Mouse (Mus musculus) spleen, postnatal 4 days (tissue): Measurements from ENCODE around the gene Hyal2.
A peak's percentile ranks its signal among the peaks of the same experiment; 100 is the strongest.

ENCODE experiments used
- DNase-seq, 2 experiments: peaks; one replicate each; pipeline ENCODE4 v3.0.0; 2022; ENCODE audit warnings: low spot score in 2 of 2

Hyal2 gene

GRCm38 (mm10) chr9:107567702-107568319 lies at the start of gene Hyal2:
TSS of gene Hyal2 (plus strand) at chr9:107567945.
- DNase-seq: no peak

DNA sequence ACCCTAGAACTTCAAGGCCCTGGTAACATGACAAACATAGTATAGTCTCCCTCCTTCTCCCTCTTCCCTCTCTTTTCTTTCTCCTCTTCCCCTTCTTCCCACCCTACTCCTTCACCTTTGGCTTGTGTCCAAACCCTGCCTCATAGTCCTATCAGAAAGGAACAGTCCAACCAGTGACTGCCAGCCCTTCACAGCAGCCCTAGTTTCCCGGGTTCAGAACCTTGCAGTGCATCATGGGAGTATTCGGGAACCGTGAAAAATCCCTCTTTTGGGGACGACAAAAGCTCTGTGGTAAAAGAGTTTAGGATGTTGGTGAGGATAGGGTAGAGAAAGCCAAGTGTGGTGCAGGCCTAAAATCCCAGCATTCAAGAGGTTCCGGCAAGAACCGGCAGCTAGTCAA lies 47.4 kb upstream of the Hyal2 start:
- no peak for DNase-seq

- DNase-seq: no peak
These were observed 46.6 kb upstream of the Hyal2 start for GRCm38 (mm10) chr9:107521190-107521589.

DNA sequence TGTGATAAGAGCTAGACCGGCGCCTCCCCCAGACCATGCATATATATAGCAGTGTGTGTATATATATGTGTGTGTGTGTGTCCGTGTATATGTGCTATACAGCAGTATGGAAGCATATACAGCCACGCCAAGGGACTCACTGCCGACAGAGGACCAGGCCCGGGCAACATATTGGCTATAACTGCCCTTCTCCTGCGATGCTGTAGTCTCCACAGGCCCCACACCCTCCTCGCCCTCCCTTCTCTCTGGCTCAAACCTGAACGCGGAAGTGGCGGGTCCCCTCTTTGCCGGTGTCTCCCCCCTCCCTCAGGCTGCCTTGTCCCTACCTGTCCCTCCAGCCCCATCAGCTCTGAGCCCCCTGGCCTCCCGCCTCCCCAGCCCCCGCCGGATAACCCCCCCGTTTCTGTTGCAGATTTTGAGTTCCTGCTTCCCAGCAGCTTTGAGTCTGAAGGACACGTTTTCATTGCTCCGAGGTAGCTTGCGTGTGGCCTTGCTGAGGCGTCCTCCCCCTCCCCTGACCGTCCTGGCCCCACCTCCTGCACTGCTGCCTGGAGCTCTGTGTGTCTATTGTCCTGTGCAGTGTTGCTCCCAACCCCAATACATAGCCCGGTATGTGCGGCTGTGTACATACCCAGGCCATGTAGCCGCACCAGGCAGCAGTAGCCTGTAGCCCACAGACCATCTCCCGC lies 45.9 kb upstream of the Hyal2 start:
- DNase-seq: no peak

DNA sequence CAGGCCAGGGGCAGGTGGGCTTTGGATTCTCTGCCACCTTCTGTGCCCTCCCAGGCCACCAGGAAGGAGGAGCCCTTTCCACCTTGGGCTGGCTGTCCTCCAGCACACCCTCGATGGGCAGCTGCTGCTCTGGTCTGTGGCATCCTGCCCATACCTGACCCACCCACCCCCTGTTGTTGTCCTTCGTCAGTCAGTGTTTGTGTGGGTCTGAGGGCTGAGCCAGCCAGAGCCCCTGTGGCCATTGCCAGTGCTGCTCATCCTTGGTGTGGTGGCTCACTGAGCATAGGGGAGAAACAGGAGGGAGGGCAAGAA lies 45.4 kb upstream of the Hyal2 start:
- DNase-seq: no peak

DNA sequence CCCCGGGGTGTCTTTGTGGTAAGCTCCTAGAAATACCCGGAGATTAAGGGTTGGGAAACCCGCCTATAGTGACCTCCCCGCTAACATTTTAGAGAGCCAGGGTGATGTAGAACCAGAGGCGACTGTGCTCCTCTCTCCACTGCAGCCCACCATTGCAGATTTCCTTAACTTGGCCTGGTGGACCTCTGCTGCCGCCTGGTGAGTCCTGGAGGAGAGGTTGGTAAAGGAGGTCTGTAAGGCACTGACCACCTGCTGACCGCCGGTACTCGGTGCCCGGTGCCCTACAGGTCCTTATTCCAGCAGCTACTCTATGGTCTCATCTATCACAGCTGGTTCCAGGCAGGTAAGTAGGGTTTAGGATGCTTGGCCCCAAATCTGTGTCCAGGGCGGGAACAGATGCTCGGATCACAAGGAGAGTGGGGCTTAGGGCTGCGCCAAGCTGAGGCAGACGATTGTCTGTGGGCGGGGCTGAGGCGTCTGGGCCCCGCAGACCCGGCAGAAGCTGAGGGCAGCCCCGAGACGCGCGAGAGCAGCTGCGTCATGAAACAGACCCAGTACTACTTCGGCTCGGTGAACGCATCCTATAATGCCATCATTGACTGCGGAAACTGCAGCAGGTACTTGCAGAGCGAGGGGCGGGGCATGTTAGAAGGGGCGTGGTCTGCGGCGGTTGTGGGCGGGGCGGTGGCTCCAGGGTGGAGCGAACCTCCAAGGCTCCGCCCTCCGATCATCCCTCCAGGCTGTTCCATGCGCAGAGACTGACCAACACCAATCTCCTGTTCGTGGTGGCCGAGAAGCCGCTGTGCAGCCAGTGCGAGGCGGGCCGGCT lies 41.3 kb upstream of the Hyal2 start:
- DNase-seq: peak; percentile 84 to 93

- DNase-seq: peak; percentile 87 to 91
These were observed 33.8 kb upstream of the Hyal2 start, which contains the start of gene Tmem115 for GRCm38 (mm10) chr9:107533791-107534407. TSS of gene Tmem115 (plus strand) at chr9:107533945.

GRCm38 (mm10) chr9:107534408-107535202 lies 33.1 kb upstream of the Hyal2 start:
- DNase-seq: peak; percentile 40 to 75

DNA sequence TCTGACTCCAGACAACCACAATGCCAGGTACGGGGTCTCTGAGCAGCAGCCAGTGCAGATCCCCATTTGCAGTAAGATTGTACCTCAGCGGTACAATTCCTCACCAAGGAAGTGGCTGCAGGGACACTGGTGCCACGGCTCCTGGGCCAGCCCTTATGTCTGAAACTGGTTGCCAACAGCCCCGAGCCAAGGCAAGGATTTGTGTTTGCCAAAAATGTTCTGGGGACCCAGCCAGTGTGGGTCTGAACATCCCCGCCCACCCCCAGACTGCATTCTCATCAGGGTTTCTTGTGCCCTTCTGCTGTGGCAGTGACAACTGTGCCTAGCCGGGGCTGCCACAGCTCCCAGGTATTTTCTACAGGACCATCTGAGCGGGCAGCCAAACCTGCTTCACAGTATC lies 29.5 kb upstream of the Hyal2 start:
- no peak for DNase-seq

DNA sequence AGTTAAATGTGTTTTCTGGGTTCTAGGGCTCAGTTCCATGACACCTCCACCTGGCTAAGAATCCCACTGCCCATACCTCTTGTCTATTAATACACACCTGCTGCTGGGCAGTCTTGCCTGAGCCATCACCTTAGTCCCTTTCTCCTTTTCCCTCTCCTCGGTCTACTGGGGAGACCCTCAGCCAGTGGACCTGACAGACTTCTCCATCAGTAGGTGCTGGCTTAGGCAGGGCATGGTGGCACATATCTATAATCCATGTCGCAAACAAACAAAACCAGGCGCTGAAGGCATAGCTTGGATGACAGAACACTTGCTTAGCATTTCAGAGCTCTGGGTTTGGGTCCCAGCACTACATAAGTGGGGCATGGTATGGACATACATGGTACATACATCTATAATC lies 29.0 kb upstream of the Hyal2 start:
- DNase-seq: no peak

DNA sequence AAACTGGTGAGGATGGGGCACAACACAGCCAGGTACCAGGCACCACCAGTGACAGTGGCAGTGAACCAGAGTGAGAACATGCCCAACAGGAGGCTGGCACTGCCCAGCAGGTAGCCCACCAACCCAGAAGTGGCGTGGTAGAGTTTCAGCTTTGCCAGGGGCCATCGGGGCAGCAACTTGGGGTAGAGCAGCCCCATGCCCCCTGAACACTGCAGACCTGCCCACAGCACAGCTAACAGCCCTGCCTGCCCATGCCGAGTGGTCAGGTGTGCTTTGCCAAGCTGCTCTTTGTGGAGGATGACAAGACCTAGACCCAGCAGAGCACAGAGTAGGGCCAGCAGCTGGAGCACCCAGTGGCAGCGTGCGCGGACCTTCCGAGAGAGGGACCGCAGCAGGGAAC lies 27.8 kb upstream of the Hyal2 start:
- DNase-seq: no peak

- DNase-seq: no peak
These were observed 27.3 kb upstream of the Hyal2 start for GRCm38 (mm10) chr9:107540420-107540819.

GRCm38 (mm10) chr9:107541005-107541404 lies 26.7 kb upstream of the Hyal2 start:
- no peak for DNase-seq

- peak; percentile 89 to 92 for DNase-seq
These were observed 26.0 kb upstream of the Hyal2 start, which contains the start of the genes Cyb561d2 and Nprl2 for GRCm38 (mm10) chr9:107541474-107542351. TSS of gene Cyb561d2 (minus strand) at chr9:107542193. TSS of gene Nprl2 (plus strand) at chr9:107542226.

- no peak for DNase-seq
These were observed 25.4 kb upstream of the Hyal2 start for GRCm38 (mm10) chr9:107542352-107542686.

DNA sequence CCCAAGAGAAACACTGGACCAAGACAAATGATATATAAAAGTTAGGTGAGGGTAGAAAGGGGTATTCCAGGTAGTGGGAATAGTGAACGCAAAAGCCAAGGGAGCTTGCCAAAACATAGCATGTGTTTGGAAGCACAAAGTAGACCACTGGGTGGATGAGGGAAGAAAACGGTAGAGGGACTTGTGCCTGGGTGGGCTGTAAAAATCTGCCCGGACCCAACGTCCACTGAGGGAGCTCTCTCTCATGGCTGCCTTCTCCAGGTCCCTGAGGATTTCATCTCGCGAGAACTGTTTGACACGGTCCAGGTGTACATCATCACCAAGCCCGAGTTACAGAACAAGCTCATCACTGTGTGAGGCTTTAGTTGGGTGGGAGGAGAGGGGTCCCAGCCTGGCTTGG lies 25.0 kb upstream of the Hyal2 start:
- DNase-seq: no peak

DNA sequence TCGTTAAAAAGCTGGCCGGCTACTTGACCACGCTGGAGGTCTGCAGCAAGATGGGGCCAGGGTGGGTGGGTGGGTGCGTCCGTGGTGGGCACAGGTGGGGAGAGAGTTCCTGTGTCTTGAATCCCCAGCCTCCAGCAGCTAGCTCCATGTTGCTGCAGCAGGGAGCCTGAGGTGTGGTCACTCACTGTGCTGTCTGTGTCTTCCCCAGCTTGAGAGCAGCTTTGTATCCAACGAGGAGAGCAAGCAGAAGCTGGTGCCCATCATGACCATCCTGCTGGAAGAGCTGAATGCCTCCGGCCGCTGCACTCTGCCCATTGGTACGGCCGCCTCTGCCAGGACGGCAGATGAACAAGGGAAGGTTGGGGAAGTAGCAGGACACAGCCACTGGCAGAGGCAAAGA lies 24.4 kb upstream of the Hyal2 start:
- no peak for DNase-seq

GRCm38 (mm10) chr9:107544196-107544700 lies 23.5 kb upstream of the Hyal2 start:
- no peak for DNase-seq

DNA sequence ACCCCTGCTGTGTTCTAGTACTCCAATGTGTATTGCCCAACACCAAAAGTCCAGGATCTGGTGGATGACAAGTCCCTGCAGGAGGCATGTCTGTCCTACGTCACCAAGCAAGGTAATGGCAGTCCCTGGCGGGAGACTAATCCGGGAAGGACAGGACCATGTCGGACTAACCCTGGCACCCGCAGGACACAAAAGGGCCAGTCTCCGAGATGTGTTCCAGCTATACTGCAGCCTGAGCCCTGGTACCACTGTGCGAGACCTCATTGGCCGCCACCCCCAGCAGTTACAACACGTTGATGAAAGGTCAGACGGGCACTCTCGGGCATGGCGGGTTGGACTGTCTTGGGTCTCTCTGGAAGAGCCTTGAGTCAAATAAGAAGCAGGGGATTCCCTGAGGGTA lies 23.0 kb upstream of the Hyal2 start:
- DNase-seq: no peak

DNA sequence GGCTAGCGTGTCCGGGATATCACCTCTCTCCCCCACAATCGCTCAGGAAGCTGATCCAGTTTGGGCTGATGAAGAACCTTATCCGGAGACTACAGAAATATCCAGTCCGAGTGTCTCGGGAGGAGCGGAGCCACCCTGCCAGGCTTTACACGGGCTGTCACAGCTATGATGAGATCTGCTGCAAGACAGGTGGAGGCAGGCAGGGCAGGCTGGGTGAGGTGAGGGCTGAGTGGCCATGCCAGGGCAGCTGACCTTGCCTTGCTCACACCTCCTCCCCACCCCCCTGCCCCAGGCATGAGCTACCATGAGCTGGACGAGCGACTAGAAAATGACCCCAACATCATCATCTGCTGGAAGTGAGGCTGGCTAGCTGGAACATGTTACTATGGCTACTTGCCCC lies 22.5 kb upstream of the Hyal2 start:
- DNase-seq: no peak
